Mouse (Mus musculus) brain, embryonic 14.5 days (tissue): ENCODE measurements around the gene Rhpn2.

ENCODE experiments used
- CTCF ChIP-seq: fragments of 200-500 bp; IDR thresholded peaks from 2 replicates; pipeline ENCODE4 v1.5.1; 2012; ENCODE audit warnings: inconsistent platforms, mild to moderate bottlenecking, moderate library complexity, borderline replicate concordance; ENCODE audit not compliant: insufficient read depth, insufficient read length; ENCODE audit errors: extremely low read depth
- POLR2A ChIP-seq: fragments of 200-500 bp; IDR thresholded peaks from 2 replicates; pipeline ENCODE4 v1.6.1; 2012; ENCODE audit warnings: mild to moderate bottlenecking, inconsistent platforms, borderline replicate concordance; ENCODE audit not compliant: poor library complexity, insufficient read depth, insufficient read length, severe bottlenecking; ENCODE audit errors: extremely low read depth

DNA sequence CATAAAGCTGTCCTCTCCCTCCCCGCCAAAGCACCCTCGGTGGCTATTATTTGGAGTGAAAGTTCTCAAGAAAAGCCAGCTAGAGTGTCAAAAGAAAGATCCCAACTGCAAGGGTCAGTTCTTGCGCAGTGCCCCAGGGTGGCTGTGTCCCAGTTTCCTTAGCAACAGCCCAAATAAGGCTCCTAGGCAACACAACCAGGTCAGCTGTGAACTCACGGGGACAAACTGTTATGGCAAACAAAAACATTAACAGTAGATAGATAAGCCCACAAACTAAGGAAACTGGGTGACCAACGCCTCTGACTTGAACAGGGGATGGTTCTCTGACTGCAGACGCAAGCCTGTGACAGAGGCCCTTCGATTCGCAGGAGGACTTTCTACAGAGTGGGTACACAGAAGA lies 34.3 kb upstream of the Rhpn2 start:
- TF ChIP-seq POLR2A, result no peak
- TF ChIP-seq CTCF, result no peak
